Mouse (Mus musculus): Measurements from ENCODE around the gene Tas2r134.

Tas2r134 gene

GRCm38 (mm10) chr2:51657684-51658083 lies 30.4 kb downstream of the Tas2r134 start:
- no peak for DNase-seq

GRCm38 (mm10) chr2:51658288-51658687 lies 31.0 kb downstream of the Tas2r134 start:
- no peak for DNase-seq

- no peak for DNase-seq
Measured at GRCm38 (mm10) chr2:51674321-51674720, 47.0 kb downstream of the Tas2r134 start.
